Mouse (Mus musculus): ENCODE data around the gene Pim1.

The Pim1 gene

GRCm38 (mm10) chr17:29465405-29466010 is 25.0 kb upstream of the Pim1 start:
- in situ Hi-C loops (cut with MseI, MboI), result no loop called here

- in situ Hi-C loops (cut with MseI, MboI), result no loop called here
Observed at GRCm38 (mm10) chr17:29467030-29467429, 23.5 kb upstream of the Pim1 start.

- in situ Hi-C loops (cut with MseI, MboI), result no loop called here
Observed at GRCm38 (mm10) chr17:29473466-29473865, 17.1 kb upstream of the Pim1 start.

GRCm38 (mm10) chr17:29474036-29474435 is 16.5 kb upstream of the Pim1 start:
- in situ Hi-C loops (cut with MseI, MboI), result no loop called here

GRCm38 (mm10) chr17:29475142-29475541 is 15.4 kb upstream of the Pim1 start:
- in situ Hi-C loops (cut with MseI, MboI), result no loop called here

- in situ Hi-C loops (cut with MseI, MboI), result no loop called here
Observed at GRCm38 (mm10) chr17:29476461-29476860, 14.1 kb upstream of the Pim1 start.

- in situ Hi-C loops (cut with MseI, MboI), result no loop called here
Observed at GRCm38 (mm10) chr17:29477357-29477756, 13.2 kb upstream of the Pim1 start.

- in situ Hi-C loops (cut with MseI, MboI), result no loop called here
Observed at GRCm38 (mm10) chr17:29478271-29478670, 12.3 kb upstream of the Pim1 start.

- in situ Hi-C loops (cut with MseI, MboI), result no loop called here
Observed at GRCm38 (mm10) chr17:29480256-29480655, 10.3 kb upstream of the Pim1 start.

- in situ Hi-C loops (cut with MseI, MboI), result no loop called here
Observed at GRCm38 (mm10) chr17:29482632-29483031, 7.9 kb upstream of the Pim1 start.

GRCm38 (mm10) chr17:29483282-29483681 is 7.3 kb upstream of the Pim1 start:
- in situ Hi-C loops (cut with MseI, MboI), result no loop called here

GRCm38 (mm10) chr17:29484431-29484830 is 6.1 kb upstream of the Pim1 start:
- in situ Hi-C loops (cut with MseI, MboI), result no loop called here

- in situ Hi-C loops (cut with MseI, MboI), result no loop called here
Observed at GRCm38 (mm10) chr17:29485336-29486233, 5.0 kb upstream of the Pim1 start.

- in situ Hi-C loops (cut with MseI, MboI), result no loop called here
Observed at GRCm38 (mm10) chr17:29488257-29488977, 2.1 kb upstream of the Pim1 start.

- in situ Hi-C loops (cut with MseI, MboI), result no loop called here
Observed at GRCm38 (mm10) chr17:29488978-29489970, 1.3 kb upstream of the Pim1 start.

- in situ Hi-C loops (cut with MseI, MboI), result loop anchor here in 1 of 2 experiments (5.0 kb wide), 1 partner anchor 93 kb away; no protein-coding TSS in a partner anchor
Observed at GRCm38 (mm10) chr17:29489971-29490712, 411 bp upstream of the Pim1 start.

GRCm38 (mm10) chr17:29491591-29492268 is 1.2 kb downstream of the Pim1 start:
- in situ Hi-C loops (cut with MseI, MboI), result loop anchor here in 1 of 2 experiments (5.0 kb wide), 1 partner anchor 94 kb away; no protein-coding TSS in a partner anchor

GRCm38 (mm10) chr17:29492269-29493191 is 2.0 kb downstream of the Pim1 start:
- in situ Hi-C loops (cut with MseI, MboI), result loop anchor here in 1 of 2 experiments (5.0 kb wide), 1 partner anchor 95 kb away; no protein-coding TSS in a partner anchor

Measured in mouse trophoblast stem cell (cell line).